Mouse (Mus musculus) limb, embryonic 10.5 days (tissue): ENCODE data around the gene Fam180a. TPM values are rescaled to one million over a fixed set of nuclear protein-coding genes. Genes with fewer than 3 reads are reported as not detected.

Experiments
- DNase-seq: peaks from one replicate; pipeline ENCODE4 v3.0.0-alpha.2; 2017; ENCODE audit warnings: low spot score
- H3K27ac ChIP-seq: fragments of 300-500 bp; sonication (generic); 2 replicates; pipeline ENCODE4 v1.5.1; 2016; ENCODE audit warnings: mild to moderate bottlenecking
- H3K27me3 ChIP-seq: fragments of 300-500 bp; sonication (generic); 2 replicates; pipeline ENCODE4 v1.6.1; 2016; ENCODE audit warnings: low read depth, mild to moderate bottlenecking; ENCODE audit not compliant: poor library complexity, severe bottlenecking
- H3K36me3 ChIP-seq: fragments of 300-500 bp; sonication (generic); 2 replicates; pipeline ENCODE4 v1.6.1; 2016; ENCODE audit warnings: mild to moderate bottlenecking, moderate library complexity
- H3K4me1 ChIP-seq: fragments of 300-500 bp; sonication (generic); 2 replicates; pipeline ENCODE4 v1.6.1; 2016
- H3K4me3 ChIP-seq: fragments of 300-500 bp; sonication (generic); 2 replicates; pipeline ENCODE4 v1.5.1; 2016; ENCODE audit warnings: mild to moderate bottlenecking, moderate library complexity
- H3K9me3 ChIP-seq: fragments of 300-500 bp; sonication (generic); replicated peaks from 2 replicates; pipeline ENCODE4 v1.6.1; 2016; ENCODE audit warnings: mild to moderate bottlenecking
- WGBS: fragments of 180-500 bp; shearing (Covaris S2); methylation state at CpG from one replicate; pipeline ENCODE4 v1.1.7; 2016; 5-methylcytosine and 5-hydroxymethylcytosine counted together
- polyA plus RNA-seq: library from polyadenylated mRNA; unstranded; fragments of >200 nt; fragmentation: Nextera tagmentation; extraction: Ambion mirVana; gene quantifications from 2 replicates; pipeline ENCODE4 v1.2.1, GENCODE M21; 2016

The Fam180a gene
- polyA plus RNA-seq, 1 experiment from 2014 or later, result not detected

GRCm38 (mm10) chr6:35303355-35303900, 22.5 kb downstream of the Fam180a start:
- Histone ChIP-seq H3K4me3 (no peak overlapping the region), H3K4me1 (no peaks in the 10 kb centered on the region), H3K27me3 (no peaks in the 10 kb centered on the region), H3K9me3 (no peaks in the 10 kb centered on the region), H3K27ac (no peak overlapping the region), H3K36me3 (no peaks in the 10 kb centered on the region)
- 93% methylated on average over 11 of the region's 11 CpGs for WGBS
- DNase-seq, result no peak

DNA sequence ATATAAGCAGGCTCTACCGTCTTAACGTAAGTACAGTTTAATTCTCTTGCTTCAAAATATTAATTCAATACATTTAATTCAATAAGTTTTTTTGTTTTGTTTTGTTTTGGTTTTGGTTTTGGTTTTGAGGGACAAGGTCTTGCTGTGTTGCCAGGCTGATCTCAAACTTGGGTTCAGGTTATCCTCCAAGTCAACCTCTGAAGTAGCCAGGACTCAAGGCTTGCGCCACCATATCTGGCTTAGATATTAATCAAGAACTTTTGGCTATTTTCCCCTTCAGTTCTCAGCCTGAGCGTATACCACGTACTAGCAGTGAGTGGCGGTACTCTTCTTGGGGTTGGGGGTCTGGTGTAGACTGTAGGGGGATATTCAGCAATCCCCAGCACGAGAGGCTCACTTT, 23.4 kb downstream of the Fam180a start:
- no peak overlapping the region for H3K27ac ChIP-seq
- H3K4me1 ChIP-seq, result no peaks in the 10 kb centered on the region
- no peak for DNase-seq
- H3K27me3 ChIP-seq, result no peaks in the 10 kb centered on the region
- no peaks in the 10 kb centered on the region for H3K9me3 ChIP-seq
- WGBS, result 95% methylated on average over 7 of the region's 7 CpGs
- H3K4me3 ChIP-seq, result no peak overlapping the region
- no peaks in the 10 kb centered on the region for H3K36me3 ChIP-seq

DNA sequence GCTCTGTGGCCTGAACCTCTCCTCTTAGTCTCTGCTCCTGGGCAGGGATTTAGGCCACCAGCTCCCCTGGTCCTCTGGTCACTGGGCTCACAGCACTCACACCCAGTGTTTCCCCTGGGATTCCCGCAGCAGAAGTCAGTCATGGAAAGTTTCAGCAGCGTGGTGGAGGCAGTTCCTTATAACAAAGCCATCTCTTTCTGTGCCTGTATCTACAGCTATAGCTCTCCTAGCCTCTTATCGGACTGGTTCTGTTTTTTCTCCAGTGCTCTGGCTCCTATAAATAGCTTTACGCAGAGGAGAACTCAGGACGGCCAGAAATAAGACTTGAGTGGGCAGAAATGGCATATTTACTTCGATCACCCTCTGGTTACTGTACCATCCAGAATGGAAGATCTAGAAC, 27.6 kb downstream of the Fam180a start:
- Histone ChIP-seq H3K4me3 (no peak overlapping the region), H3K9me3 (no peaks in the 10 kb centered on the region), H3K36me3 (no peaks in the 10 kb centered on the region), H3K27me3 (no peaks in the 10 kb centered on the region), H3K27ac (no peak overlapping the region; the same call in 1 of the 2 replicates), H3K4me1 (no peaks in the 10 kb centered on the region)
- DNase-seq, result no peak
- WGBS, result 90% methylated on average over 6 of the region's 6 CpGs

DNA sequence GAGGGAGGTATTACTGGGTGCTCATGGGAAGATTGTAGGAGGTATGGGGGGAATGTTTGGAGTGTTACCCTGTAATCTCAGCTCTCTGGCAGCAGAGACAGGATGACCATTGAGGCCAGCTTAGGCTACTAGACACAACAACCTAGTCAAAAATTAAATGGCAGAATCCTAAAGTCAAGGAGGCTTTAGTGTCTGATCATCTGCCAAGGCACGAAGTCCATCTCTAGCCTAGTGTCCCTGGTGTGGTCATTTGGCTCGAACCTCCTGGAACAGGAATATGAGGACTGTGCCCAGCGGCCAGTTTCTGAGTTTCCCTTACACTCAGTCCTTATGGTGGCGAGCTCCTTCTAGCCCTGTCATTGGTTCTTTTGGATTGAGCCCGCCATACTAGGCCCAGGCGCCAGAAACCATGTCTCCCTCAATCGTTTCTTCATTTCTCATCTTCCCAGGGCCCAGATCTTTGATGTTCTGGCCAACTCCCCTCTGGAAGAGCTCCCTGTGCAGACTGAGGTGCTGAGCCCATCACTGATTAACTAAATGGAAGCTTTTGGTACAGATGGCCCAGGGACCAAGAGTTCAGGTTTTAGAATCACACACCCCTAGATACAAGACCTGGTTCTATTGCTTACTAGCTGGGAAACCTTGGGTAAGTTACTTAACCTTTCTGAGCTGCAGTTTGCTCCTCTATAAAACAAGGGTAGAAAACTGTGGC, 28.3 kb downstream of the Fam180a start:
- Histone ChIP-seq H3K36me3 (no peaks in the 10 kb centered on the region), H3K27ac (no peak overlapping the region), H3K4me3 (no peak overlapping the region), H3K9me3 (no peaks in the 10 kb centered on the region), H3K27me3 (no peaks in the 10 kb centered on the region), H3K4me1 (no peaks in the 10 kb centered on the region)
- 92% methylated on average over 7 of the region's 7 CpGs for WGBS
- no peak for DNase-seq

DNA sequence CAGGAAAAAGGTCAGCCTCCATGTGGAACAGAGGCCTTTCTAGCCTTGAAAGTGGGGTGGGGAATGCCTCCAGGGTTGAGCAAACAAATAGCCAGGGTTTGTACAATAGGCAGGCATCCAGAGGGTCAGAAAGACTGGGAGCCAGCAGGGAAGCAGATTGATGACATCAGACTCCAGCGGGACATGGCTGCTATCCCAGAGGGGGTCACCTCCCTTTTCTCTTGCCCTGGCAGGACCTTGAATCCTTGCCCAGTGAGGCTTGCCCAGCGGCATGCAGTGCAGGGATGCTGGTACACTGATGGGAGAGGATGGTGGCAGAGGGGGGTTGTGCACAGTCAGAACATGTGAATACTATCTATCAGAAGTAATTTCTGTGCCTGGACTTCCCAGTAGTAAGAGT, 28.9 kb downstream of the Fam180a start:
- Histone ChIP-seq H3K4me3 (no peak overlapping the region), H3K27me3 (no peaks in the 10 kb centered on the region), H3K27ac (no peak overlapping the region), H3K4me1 (no peaks in the 10 kb centered on the region), H3K9me3 (no peaks in the 10 kb centered on the region), H3K36me3 (no peaks in the 10 kb centered on the region)
- no peak for DNase-seq
- WGBS, result 76% methylated on average over 2 of the region's 2 CpGs

GRCm38 (mm10) chr6:35294964-35295363, 31.0 kb downstream of the Fam180a start:
- Histone ChIP-seq H3K27me3 (no peaks in the 10 kb centered on the region), H3K27ac (no peak overlapping the region), H3K4me1 (no peaks in the 10 kb centered on the region), H3K36me3 (no peaks in the 10 kb centered on the region), H3K9me3 (no peaks in the 10 kb centered on the region), H3K4me3 (no peak overlapping the region)
- no peak for DNase-seq
- 88% methylated on average over 2 of the region's 2 CpGs for WGBS

GRCm38 (mm10) chr6:35289676-35290075, 36.3 kb downstream of the Fam180a start:
- Histone ChIP-seq H3K4me3 (no peak overlapping the region), H3K36me3 (no peaks in the 10 kb centered on the region), H3K4me1 (peaks cover 20% of the 10 kb centered on the region; the same call in 1 of the 2 replicates), H3K27ac (peak overlapping the region; percentile 54), H3K27me3 (no peaks in the 10 kb centered on the region), H3K9me3 (no peaks in the 10 kb centered on the region)
- DNase-seq, result no peak
- WGBS, result 87% methylated on average over 8 of the region's 8 CpGs

DNA sequence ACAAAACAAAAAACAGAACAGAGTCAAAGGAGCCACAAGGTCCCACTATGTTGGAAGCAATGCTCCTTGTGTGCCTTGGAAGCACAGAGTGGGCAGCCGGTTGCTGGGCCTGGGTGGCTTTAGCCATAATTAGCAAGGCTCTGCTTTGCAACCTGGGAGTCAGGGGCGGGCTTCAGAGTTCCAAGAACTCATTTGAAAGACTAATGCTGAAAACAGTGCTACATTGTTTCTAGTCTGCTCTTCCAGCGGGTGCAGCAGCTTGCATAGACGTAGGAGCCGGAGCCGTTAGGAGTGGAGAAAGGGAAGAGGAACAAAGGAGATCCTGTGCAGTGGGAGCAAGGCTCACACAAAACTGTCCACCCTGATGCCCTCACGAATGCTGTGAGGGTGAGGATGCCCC, 37.0 kb downstream of the Fam180a start:
- H3K4me3 ChIP-seq, result no peak overlapping the region
- peaks cover 20% of the 10 kb centered on the region; the same call in 1 of the 2 replicates for H3K4me1 ChIP-seq
- WGBS, result 70% methylated on average over 7 of the region's 7 CpGs
- H3K9me3 ChIP-seq, result no peaks in the 10 kb centered on the region
- peak overlapping the region; percentile 73 for H3K27ac ChIP-seq
- no peaks in the 10 kb centered on the region for H3K27me3 ChIP-seq
- no peak for DNase-seq
- H3K36me3 ChIP-seq, result no peaks in the 10 kb centered on the region

GRCm38 (mm10) chr6:35288114-35288761, 37.7 kb downstream of the Fam180a start:
- Histone ChIP-seq H3K27ac (peak overlapping the region; percentile 73), H3K4me3 (no peak overlapping the region), H3K9me3 (no peaks in the 10 kb centered on the region), H3K27me3 (no peaks in the 10 kb centered on the region), H3K4me1 (peaks cover 20% of the 10 kb centered on the region; the same call in 1 of the 2 replicates), H3K36me3 (no peaks in the 10 kb centered on the region)
- WGBS, result 85% methylated on average over 11 of the region's 11 CpGs
- no peak for DNase-seq

DNA sequence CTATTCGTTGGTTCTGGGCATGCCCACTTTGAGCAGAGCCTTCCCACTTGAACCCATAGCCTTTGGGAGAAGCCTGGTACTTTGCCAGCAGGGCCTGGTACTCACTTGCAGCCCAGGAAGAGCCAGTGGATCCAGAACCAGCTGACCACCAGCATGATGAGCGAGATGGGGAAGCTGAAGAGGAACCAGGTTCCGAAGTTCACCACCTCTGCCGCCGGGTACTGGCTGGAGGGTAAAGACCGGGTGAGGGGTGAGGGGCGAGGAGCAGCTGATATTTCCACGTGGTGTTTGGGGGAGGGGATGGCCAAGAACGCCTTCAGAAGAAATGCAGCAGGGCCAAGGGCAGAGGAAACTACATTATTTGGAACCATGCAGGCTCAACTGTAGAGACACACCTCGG, 46.6 kb downstream of the Fam180a start:
- Histone ChIP-seq H3K4me3 (no peak overlapping the region), H3K27me3 (no peaks in the 10 kb centered on the region), H3K9me3 (no peaks in the 10 kb centered on the region), H3K4me1 (no peaks in the 10 kb centered on the region), H3K36me3 (no peaks in the 10 kb centered on the region), H3K27ac (no peak overlapping the region)
- WGBS, result 85% methylated on average over 10 of the region's 10 CpGs
- no peak for DNase-seq

GRCm38 (mm10) chr6:35277903-35278587, 47.9 kb downstream of the Fam180a start:
- H3K36me3 ChIP-seq, result no peaks in the 10 kb centered on the region
- H3K27ac ChIP-seq, result no peak overlapping the region
- 0 out of 2 replicates have a peak, but pooled peaks cover 3% of the 10 kb centered on the region for H3K4me1 ChIP-seq
- DNase-seq, result no peak
- H3K9me3 ChIP-seq, result no peaks in the 10 kb centered on the region
- WGBS, result 69% methylated on average over 10 of the region's 10 CpGs
- no peak overlapping the region for H3K4me3 ChIP-seq
- no peaks in the 10 kb centered on the region for H3K27me3 ChIP-seq

DNA sequence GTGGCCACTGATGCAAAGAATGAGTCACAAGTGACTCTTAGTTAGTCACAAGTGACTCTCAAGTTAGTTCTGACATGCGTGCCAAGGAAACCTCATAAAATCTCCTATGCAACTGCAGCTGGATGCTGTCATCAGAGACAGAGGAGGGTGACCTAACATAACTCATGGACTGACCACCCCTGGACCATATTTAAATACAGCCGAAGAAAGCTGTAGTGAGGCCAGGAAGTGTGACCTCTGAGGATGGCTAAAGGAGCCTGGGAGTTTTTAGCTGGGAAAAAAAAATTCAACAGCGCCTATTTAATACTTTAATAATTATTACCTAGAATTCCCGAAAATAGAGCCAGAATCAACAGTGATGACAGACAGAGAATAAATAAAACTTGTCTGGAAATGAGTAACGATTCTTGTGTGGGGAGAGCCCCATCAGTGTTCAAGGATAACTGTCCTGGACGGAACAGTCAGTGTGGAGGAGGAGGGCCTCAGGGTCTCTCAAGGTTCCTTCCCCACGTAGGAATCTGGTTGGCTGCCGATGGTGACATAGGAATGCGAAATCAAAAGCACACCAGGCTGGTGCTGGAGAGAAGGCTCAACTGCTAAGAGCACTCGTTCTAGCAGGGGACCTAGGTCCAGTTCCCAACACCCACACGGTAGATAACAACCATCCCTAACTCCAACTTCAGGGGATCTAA, 52.4 kb downstream of the Fam180a start:
- H3K4me1 ChIP-seq, result 0 out of 2 replicates have a peak, but pooled peaks cover 3% of the 10 kb centered on the region
- DNase-seq, result no peak
- no peak overlapping the region for H3K27ac ChIP-seq
- H3K4me3 ChIP-seq, result no peak overlapping the region
- WGBS, result 79% methylated on average over 11 of the region's 11 CpGs
- H3K36me3 ChIP-seq, result no peaks in the 10 kb centered on the region
- H3K9me3 ChIP-seq, result no peaks in the 10 kb centered on the region
- no peaks in the 10 kb centered on the region for H3K27me3 ChIP-seq
